Mouse (Mus musculus) left cerebral cortex, adult 8-10 months (tissue): ENCODE data around the gene Fkbpl. TPM values are rescaled to one million over a fixed set of nuclear protein-coding genes. Genes with fewer than 3 reads are reported as not detected.
A peak's percentile ranks its signal among the peaks of the same experiment; 100 is the strongest.

ENCODE experiments used
- DNase-seq, 2 experiments: peaks; one replicate each; pipeline ENCODE4 v3.0.0; 2022; ENCODE audit warnings: low spot score in 2 of 2
- total RNA-seq, 4 experiments: library from RNA; stranded (reverse); gene quantifications; 2 replicates each; pipeline ENCODE4 v1.2.4; 2022

Fkbpl gene
- total RNA-seq, 4 experiments from 2014 or later: 12.5 to 16.7 (median 14.8) TPM

DNA sequence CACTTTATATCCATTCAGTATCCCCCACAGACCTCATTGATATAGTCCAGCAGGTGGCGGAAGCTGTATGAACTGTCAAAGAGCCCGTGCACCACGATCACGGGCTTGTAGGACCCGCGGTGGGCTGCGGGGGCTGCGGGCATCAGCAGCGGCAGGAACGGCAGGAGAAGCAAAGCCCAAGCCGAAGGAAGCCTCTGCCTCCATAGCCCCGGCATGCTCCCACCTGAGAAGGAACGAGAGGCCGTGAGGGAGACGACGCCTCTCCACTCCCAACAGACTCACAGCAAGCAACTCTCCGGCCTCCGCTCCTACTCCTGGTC is 17.8 kb upstream of the Fkbpl start:
- no peak for DNase-seq

DNA sequence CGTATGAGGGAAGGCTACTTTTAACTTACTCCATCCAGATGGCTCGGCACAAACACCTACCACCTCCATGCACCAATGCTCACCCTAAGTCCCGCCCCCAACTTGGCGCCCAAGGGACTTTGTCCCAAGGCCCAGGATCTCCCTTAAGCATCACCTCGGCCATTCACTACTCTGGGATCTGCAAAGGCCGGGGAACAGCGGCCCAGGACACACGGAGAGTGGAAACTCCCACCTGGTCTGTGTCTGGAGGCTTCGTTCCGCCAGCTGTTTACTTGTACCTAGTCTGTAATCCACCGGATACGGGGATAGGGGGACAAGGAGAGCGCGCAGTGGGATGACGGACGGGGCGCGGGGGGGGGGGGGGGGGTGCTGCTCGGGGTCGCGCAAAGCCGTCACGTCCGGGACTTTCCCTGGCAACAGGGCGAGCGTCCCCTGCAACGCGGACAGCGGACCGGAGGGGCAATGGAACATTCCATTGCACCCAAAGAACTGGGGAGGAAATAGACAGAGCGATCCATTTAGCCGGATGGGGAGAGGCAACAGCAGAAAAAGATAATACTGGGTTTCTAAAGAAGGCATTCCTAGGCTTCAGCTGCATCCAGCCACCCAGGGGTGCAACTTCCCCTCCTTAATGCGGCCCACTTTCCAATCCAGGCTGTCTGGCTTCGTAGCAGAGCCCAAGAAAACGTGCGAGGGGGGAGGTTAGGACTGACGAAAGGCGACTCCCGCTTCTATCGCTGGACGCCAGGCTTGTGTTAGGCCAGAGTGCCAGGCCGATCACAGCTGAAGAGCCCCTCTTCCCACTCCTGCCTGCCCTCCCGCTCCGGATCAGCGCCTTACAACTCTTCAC is 17.2 kb upstream of the Fkbpl start:
- DNase-seq: peak in 1 of 2 experiments; percentile 87

DNA sequence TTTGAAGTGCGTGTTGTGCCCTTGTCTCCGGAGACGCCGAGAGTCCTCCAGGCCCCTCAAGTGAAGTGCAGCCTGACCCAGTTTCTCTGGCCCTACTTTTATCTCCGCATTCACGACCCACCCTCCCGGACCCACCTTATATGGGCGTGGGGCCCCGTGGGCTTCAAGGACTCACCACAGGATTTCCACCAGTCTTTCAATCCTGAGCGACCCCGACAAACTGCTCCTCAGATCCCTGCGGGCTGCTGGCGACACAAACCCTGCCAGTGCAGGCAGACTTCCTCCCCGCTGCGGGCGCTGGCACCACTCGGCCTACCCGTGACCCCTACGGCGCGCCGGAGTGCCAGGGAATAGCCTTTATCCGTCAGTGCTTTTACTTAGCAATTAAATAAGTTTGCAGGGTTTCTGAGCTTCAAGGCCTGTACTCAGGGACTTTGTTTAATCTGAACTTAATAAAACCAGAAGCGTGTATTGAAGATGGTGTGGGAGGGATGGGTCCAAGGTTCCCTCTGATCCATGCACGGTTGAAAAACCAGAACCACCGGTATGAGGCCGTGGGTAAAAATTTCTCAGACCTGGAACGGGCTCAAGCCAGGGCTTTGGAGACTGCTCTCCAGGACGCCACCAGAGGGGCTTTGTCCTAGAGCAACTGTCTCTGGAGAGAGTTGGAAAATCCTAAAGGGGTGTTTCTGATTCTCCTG is 16.5 kb upstream of the Fkbpl start, which contains the start of gene Ppt2:
Gene Ppt2, minus strand, starts transcription at position 568 of the 701 bp plus-strand sequence.
- DNase-seq: no peak

DNA sequence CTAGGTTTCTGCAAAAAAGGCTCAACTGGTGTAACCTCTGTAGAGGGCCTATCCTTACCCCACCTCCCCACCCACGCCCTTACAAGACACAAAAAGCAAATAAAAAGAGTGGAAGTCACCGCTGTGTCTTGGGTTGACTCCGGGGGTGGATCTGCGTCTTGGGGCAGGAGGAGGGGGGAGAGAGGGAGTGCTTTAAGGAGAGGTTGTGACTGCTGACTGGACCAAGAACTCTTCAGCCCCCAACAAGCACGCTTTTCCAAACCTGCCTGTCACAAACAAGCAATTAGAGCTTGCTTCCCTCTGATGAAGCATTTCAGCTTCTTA is 16.0 kb upstream of the Fkbpl start:
- DNase-seq: no peak

DNA sequence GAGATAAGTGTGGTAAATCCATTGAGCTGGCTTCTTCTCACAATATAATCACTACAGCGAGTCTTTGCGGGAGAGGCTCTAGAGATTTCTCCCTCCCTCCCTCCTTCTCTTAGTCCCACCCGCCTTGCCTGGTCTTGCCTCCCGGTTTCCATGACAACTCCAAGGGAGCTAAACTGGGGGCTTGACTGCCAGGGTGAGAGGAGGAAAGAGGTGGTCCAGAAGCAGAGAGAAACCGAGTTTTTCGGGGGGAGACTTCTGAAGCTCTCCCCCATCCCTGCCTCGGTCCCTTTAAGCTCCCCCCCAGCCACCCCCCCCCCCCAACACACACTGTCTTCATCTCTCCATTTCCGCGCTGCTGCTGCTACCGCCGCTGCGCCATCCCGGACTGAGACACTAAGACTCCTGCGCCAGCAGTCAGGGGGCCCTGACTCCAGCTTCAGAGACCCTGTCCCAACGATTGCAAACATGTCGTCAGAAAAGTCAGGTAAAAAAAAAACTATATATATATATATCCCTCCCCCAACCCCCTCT is 15.3 kb upstream of the Fkbpl start, which contains the start of gene Prrt1:
Gene Prrt1, plus strand, starts transcription at position 313 of the 531 bp plus-strand sequence.
- DNase-seq: peak in 1 of 2 experiments; percentile 74

- DNase-seq: no peak
Observed at GRCm38 (mm10) chr17:34629796-34630603, 14.6 kb upstream of the Fkbpl start.

- no peak for DNase-seq
Observed at GRCm38 (mm10) chr17:34630761-34631301, 13.7 kb upstream of the Fkbpl start.

- DNase-seq: no peak
Observed at GRCm38 (mm10) chr17:34631647-34632046, 12.9 kb upstream of the Fkbpl start.

DNA sequence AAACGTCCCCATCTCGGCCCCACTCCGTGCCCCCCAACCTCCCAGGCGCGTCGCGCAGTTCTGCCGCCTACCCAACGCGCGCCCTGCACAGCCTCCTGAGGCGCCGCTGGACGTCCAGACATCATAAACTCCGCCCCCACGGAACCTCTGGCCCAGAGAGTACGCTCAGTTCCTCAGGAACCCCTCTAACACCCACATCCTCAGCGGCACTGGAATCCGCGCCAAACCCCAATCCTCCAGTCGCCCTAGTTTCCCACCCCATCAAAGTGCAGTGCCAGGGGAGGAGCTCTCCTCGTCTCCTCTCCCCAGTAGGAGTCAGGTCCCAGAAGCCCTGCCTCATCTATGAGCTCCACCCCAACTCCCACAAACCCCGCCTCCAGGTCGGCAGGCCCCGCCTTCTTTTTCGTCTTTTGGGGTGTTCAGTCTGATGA is 12.3 kb upstream of the Fkbpl start:
- DNase-seq: peak; percentile 80 to 88

- DNase-seq: no peak
Observed at GRCm38 (mm10) chr17:34635671-34636070, 8.9 kb upstream of the Fkbpl start.

DNA sequence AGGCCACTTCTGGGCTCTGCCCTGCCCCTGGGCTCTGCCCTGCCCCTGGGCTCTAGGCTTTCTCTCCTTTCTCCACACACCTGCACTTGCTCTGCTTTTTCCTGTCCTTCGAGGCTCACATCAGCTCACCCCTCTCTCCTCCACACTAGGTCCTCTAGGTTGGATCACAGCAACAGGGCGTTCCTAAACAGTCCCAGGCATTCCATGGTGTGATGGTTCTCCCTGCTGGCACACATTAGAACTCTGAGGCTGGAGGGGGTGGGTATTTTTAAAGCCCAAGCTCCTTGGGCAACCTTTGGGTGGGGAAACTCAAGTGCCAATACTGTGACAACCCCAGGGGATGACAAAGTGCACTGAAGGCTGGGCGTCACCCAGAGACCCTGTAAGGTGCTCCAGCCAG is 7.1 kb upstream of the Fkbpl start:
- DNase-seq: no peak

DNA sequence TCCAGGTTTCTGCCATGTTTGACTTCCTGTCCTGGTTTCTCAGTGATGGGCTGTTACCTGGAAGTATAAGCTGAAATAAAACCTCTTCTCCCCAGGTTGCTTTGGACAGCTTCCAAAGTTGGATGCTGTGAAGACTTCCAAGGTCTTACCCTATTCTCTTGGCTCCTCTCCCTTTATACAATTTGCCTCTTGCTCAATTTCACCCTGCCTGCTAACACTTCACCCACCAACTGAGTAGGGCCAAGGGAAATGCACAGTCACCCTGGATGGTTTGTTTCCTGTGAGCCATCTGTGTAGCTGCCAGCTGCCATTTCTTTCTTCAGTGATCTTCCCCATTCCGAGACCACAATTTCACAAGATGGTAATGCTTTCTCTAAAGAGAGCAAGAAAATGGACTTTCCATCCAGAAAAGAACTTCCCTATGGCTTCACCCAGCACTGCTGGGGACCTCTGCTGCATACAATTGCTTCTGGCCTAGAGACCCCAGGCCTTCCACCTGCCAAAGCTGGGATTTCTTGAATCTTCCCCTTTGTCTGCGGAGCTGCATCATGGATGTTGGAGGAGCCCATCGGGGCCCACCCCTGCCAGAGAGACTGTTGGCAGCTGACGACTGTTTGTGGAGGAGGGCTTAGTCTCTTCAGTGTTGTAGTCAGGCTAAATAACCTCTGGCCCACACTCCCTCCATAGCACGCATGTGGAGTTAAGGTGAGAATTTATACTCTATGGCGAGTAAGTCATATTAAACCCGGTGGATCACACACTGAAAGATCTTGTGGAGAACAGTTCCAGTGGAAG is 4.9 kb upstream of the Fkbpl start:
- DNase-seq: no peak

GRCm38 (mm10) chr17:34640778-34641601 is 3.6 kb upstream of the Fkbpl start:
- no peak for DNase-seq

DNA sequence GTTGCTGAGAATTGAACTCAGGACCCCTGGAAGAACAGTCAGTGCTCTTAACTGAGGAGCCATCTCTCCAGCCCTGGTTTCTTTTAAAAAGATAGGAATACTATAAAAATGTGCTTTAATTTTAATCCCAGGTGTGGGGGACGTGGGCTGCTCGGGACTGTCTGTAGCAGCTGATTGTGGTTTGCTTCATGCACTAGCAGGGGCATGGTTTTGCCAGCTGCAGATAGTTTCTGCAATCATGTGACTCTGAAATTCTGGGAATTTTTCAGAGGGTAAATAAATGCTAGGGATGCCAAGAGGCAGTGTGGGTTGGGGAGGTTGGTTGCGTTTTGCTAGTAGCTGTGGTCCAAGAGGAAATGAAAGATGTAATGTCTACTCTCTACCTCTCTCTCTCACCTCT is 2.6 kb upstream of the Fkbpl start:
- no peak for DNase-seq

DNA sequence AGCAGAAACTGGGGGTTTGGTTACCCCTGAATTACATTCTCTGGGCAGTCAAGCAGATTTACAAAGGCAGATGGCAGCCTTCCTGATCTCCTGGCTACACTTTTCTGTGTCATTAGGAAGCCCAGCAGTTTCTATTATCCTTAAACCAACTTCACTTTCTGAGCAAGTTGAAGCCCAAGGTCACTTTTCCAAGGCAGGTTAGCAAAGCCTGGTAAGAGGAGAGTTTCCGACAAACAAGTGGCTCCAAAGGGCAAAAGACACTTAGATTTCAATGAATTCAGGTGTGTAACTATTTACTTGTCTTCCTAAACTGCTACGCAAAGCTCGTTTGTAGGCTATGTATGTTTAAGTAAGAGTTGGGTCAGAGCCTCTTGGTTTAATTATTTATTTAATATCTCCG is 1.2 kb upstream of the Fkbpl start:
- no peak for DNase-seq

- no peak for DNase-seq
Observed at GRCm38 (mm10) chr17:34643944-34644343, 620 bp upstream of the Fkbpl start.

- no peak for DNase-seq
Observed at GRCm38 (mm10) chr17:34645256-34645829, 779 bp downstream of the Fkbpl start.

GRCm38 (mm10) chr17:34645831-34646511 is 1.4 kb downstream of the Fkbpl start:
- peak in 1 of 2 experiments; percentile 18 for DNase-seq
